Mouse (Mus musculus): Measurements from ENCODE around the gene Snd1. TPM values are rescaled to one million over a fixed set of nuclear protein-coding genes. Genes with fewer than 3 reads are reported as not detected.
A peak's percentile ranks its signal among the peaks of the same experiment; 100 is the strongest.

The Snd1 gene
- polyA plus RNA-seq, 1 experiment from 2014 or later: 34.9 TPM

DNA sequence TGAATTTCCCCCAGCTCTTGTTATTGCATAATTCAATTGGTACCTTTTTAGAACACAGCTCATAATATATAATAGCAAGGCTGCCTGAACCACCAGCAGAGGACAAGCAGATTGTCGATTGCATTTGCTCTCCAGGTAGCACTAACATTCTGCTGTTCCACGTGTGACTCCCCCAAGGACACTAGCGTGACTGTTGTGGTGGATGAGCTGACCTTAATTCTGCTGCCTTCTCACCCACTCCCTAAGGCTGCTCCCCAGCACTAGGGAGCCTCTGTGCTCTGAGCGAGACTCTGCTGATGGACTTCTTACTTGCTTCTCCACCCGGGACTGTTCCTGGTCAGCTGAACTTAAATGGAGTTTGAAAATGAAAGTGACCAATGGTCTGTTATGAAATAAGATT, 329.8 kb downstream of the Snd1 start:
- 82% methylated on average over 5 of the region's 5 CpGs for WGBS (ENCODE audit: insufficient replicate concordance)
- DNase-seq: no peak
- no peak for ATAC-seq
- no peaks in the 10 kb centered on the region for H3K27me3 ChIP-seq (ENCODE audit: insufficient read depth, low read length)
- H3K4me3 ChIP-seq (ENCODE audit: low read depth, low read length): no peak overlapping the region
- no peak for TF ChIP-seq CTCF (IDR thresholded peaks at IDR 0.05; ENCODE audit: low read depth)
- no peak for TF ChIP-seq EP300 (IDR thresholded peaks at IDR 0.05; ENCODE audit: low read depth)
- 0 out of 2 replicates have a peak, but pooled peaks cover 2% of the 10 kb centered on the region for H3K36me3 ChIP-seq (replicated peaks; ENCODE audit: insufficient read depth, low read length)
- H3K9me3 ChIP-seq (ENCODE audit: low read length): no peaks in the 10 kb centered on the region
- no peaks in the 10 kb centered on the region for H3K4me1 ChIP-seq (ENCODE audit: insufficient read depth)
- H3K9ac ChIP-seq (replicated peaks): no peak overlapping the region
- H3K4me2 ChIP-seq (ENCODE audit: low read depth, low read length): no peak overlapping the region
- H3K27ac ChIP-seq (ENCODE audit: low read depth): no peak overlapping the region

- no peak for TF ChIP-seq EP300 (IDR thresholded peaks at IDR 0.05; ENCODE audit: low read depth)
- TF ChIP-seq CTCF (IDR thresholded peaks at IDR 0.05; ENCODE audit: low read depth): no peak
- DNase-seq (no peak), ATAC-seq (no peak)
- Histone ChIP-seq H3K27me3 (ENCODE audit: insufficient read depth, low read length) (no peaks in the 10 kb centered on the region), H3K9ac (replicated peaks) (no peak overlapping the region), H3K9me3 (ENCODE audit: low read length) (no peaks in the 10 kb centered on the region), H3K4me2 (ENCODE audit: low read depth, low read length) (no peak overlapping the region), H3K4me3 (ENCODE audit: low read depth, low read length) (no peak overlapping the region), H3K27ac (ENCODE audit: low read depth) (no peak overlapping the region), H3K36me3 (replicated peaks; ENCODE audit: insufficient read depth, low read length) (no peaks in the 10 kb centered on the region; the same call in 1 of the 2 replicates), H3K4me1 (ENCODE audit: insufficient read depth) (no peaks in the 10 kb centered on the region)
- WGBS (ENCODE audit: insufficient replicate concordance): 77% methylated on average over 9 of the region's 9 CpGs
Observed at GRCm38 (mm10) chr6:28813057-28813456, 338.1 kb downstream of the Snd1 start.

DNA sequence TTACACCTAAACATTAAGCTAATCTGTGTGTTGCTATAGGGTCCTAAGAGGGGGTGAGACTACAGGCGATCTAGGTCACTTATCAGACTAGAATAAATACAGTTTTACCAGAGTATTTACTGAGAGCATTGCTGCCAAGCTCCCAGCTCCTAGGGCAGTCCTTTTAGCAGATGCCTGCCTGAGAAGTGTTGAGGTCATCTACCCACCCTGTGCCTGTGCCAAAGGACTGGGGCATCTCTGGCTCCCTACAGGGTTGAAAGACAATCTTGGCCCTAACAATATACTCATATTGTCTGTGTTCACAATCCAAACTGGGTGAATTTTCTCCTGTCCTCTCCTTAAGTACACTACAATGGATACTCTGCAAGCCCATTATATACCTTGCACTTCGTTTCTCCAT, 340.0 kb downstream of the Snd1 start:
- Histone ChIP-seq H3K4me1 (ENCODE audit: insufficient read depth) (no peaks in the 10 kb centered on the region), H3K4me3 (ENCODE audit: low read depth, low read length) (no peak overlapping the region), H3K9ac (replicated peaks) (no peak overlapping the region), H3K27me3 (ENCODE audit: insufficient read depth, low read length) (no peaks in the 10 kb centered on the region), H3K27ac (ENCODE audit: low read depth) (no peak overlapping the region), H3K36me3 (replicated peaks; ENCODE audit: insufficient read depth, low read length) (no peaks in the 10 kb centered on the region; the same call in 1 of the 2 replicates), H3K9me3 (ENCODE audit: low read length) (no peaks in the 10 kb centered on the region), H3K4me2 (ENCODE audit: low read depth, low read length) (no peak overlapping the region)
- WGBS (ENCODE audit: insufficient replicate concordance): 62% methylated on average over 2 of the region's 2 CpGs
- TF ChIP-seq CTCF (IDR thresholded peaks at IDR 0.05; ENCODE audit: low read depth) (no peak), EP300 (IDR thresholded peaks at IDR 0.05; ENCODE audit: low read depth) (no peak)
- ATAC-seq: no peak
- DNase-seq: no peak

DNA sequence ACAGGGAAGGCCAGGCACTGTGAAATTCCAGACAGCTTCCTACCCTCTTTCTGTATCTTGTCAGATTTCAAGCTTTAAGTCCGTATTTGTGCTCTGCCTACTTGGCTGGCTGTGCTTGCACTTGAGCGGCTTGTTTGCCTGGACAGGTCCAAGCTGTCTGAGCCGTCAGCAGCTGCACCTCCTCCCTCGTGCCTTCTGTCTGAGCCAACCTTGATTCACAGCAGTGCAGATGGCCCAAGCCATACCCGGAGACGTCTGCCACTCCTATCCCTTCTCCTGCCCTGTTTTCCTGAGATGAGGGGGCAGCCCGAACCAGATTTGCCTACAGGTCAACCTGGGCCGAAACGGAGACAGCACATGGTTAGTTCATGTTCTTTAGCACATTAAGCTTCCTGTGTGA, 342.1 kb downstream of the Snd1 start:
- TF ChIP-seq CTCF (IDR thresholded peaks at IDR 0.05; ENCODE audit: low read depth) (no peak), EP300 (IDR thresholded peaks at IDR 0.05; ENCODE audit: low read depth) (no peak)

GRCm38 (mm10) chr6:28819509-28820358, 344.8 kb downstream of the Snd1 start:
- Histone ChIP-seq H3K27ac (ENCODE audit: low read depth) (no peak overlapping the region), H3K9me3 (ENCODE audit: low read length) (no peaks in the 10 kb centered on the region), H3K36me3 (replicated peaks; ENCODE audit: insufficient read depth, low read length) (no peaks in the 10 kb centered on the region; the same call in 1 of the 2 replicates), H3K27me3 (ENCODE audit: insufficient read depth, low read length) (no peaks in the 10 kb centered on the region), H3K4me3 (ENCODE audit: low read depth, low read length) (no peak overlapping the region), H3K4me1 (ENCODE audit: insufficient read depth) (no peaks in the 10 kb centered on the region), H3K9ac (replicated peaks) (no peak overlapping the region), H3K4me2 (ENCODE audit: low read depth, low read length) (no peak overlapping the region)
- DNase-seq (no peak), ATAC-seq (no peak)
- 84% methylated on average over 13 of the region's 13 CpGs for WGBS (ENCODE audit: insufficient replicate concordance)
- TF ChIP-seq EP300 (IDR thresholded peaks at IDR 0.05; ENCODE audit: low read depth): no peak
- no peak for TF ChIP-seq CTCF (IDR thresholded peaks at IDR 0.05; ENCODE audit: low read depth)

More for the DNA sequence above, 342.1 kb downstream of the Snd1 start:
- Histone ChIP-seq H3K4me2 (ENCODE audit: low read depth, low read length) (no peak overlapping the region), H3K27ac (ENCODE audit: low read depth) (no peak overlapping the region), H3K36me3 (replicated peaks; ENCODE audit: insufficient read depth, low read length) (no peaks in the 10 kb centered on the region; the same call in 1 of the 2 replicates), H3K4me3 (ENCODE audit: low read depth, low read length) (no peak overlapping the region), H3K4me1 (ENCODE audit: insufficient read depth) (no peaks in the 10 kb centered on the region), H3K9me3 (ENCODE audit: low read length) (no peaks in the 10 kb centered on the region), H3K9ac (replicated peaks) (no peak overlapping the region), H3K27me3 (ENCODE audit: insufficient read depth, low read length) (no peaks in the 10 kb centered on the region)
- DNase-seq (no peak), ATAC-seq (no peak)
- WGBS (ENCODE audit: insufficient replicate concordance): 82% methylated on average over 9 of the region's 9 CpGs

DNA sequence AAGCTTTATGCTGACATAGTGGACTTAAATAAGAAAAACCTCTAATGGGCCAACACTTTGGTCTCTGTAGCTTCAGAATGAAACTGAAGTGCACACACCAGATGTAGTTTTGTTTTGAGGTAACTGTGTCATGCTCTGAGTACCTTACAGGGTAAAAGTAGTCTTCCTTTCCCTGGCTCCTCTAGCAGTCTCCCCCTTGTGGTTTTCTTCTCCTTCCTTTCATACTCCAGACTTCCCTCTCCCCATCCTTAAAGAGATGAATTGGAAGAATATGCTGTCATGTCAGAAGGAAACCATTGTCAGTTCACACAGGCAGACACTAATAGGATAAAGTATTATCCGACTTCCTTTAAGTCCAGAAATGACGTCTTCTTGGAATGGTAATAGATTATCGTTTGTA, 347.4 kb downstream of the Snd1 start:
- H3K4me1 ChIP-seq (ENCODE audit: insufficient read depth): no peaks in the 10 kb centered on the region
- H3K27me3 ChIP-seq (ENCODE audit: insufficient read depth, low read length): no peaks in the 10 kb centered on the region
- 69% methylated on average over 3 of the region's 3 CpGs for WGBS (ENCODE audit: insufficient replicate concordance)
- no peak overlapping the region for H3K4me3 ChIP-seq (ENCODE audit: low read depth, low read length)
- no peaks in the 10 kb centered on the region; the same call in 1 of the 2 replicates for H3K36me3 ChIP-seq (replicated peaks; ENCODE audit: insufficient read depth, low read length)
- TF ChIP-seq EP300 (IDR thresholded peaks at IDR 0.05; ENCODE audit: low read depth): no peak
- peak; percentile 10; the same call in 1 of the 2 replicates for TF ChIP-seq CTCF (IDR thresholded peaks at IDR 0.05; ENCODE audit: low read depth)
- no peak overlapping the region for H3K4me2 ChIP-seq (ENCODE audit: low read depth, low read length)
- ATAC-seq (no peak), DNase-seq (no peak)
- no peak overlapping the region for H3K27ac ChIP-seq (ENCODE audit: low read depth)
- no peaks in the 10 kb centered on the region for H3K9me3 ChIP-seq (ENCODE audit: low read length)
- no peak overlapping the region for H3K9ac ChIP-seq (replicated peaks)

Data from liver, postnatal 0 days (tissue).